Mouse (Mus musculus): ENCODE data around the gene Nup188. TPM values are rescaled to one million over a fixed set of nuclear protein-coding genes. Genes with fewer than 3 reads are reported as not detected.

Gene Nup188
- polyA plus RNA-seq, 1 experiment from 2014 or later: 11.2 TPM

GRCm38 (mm10) chr2:30250166-30251128 lies 35.8 kb upstream of the Nup188 start:
- H3K27ac ChIP-seq: no peak overlapping the region
- WGBS (ENCODE audit: missing documents): 88% methylated on average over 10 of the region's 10 CpGs
- H3K79me2 ChIP-seq (ENCODE audit: inconsistent target): peaks cover 66% of the 10 kb centered on the region; the same call in 1 of the 2 replicates
- peaks cover 15% of the 10 kb centered on the region; the same call in 1 of the 2 replicates for H3K36me3 ChIP-seq (ENCODE audit: inconsistent target)
- H3K4me3 ChIP-seq (ENCODE audit: inconsistent target): no peak overlapping the region

DNA sequence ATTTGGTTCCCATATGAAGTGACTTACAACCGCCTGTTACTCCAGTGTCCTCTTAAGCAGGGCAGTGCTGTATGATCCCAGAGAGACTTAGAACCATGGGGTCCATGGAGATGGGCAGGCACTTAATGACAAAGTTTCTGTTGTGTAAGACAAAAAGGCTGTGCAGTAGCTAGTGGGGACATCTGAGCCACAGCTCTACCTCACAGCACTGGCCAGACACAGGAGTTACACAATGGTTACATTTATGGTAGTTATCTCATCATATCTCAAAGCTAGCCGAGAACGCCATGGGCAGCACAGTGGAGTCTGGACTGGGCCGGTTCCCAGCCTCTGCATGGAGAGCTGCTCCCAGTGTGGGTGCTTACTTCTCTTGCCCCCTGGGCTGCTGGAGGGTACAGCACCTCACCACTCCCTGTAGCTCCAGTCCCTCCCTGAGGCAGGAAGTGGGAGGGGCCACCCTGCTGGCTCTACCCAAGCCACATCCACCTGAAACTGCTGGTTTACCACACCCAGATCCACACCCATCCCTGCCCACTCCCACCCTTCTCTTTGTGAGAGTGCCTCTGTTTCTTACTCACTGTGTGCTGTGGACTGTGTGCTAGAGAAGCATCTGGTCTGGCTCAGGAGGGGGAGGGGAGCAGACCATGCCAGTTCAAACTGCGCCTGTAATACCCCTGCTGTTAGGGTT lies 34.6 kb upstream of the Nup188 start:
- H3K36me3 ChIP-seq (ENCODE audit: inconsistent target): peaks cover 26% of the 10 kb centered on the region; the same call in 1 of the 2 replicates
- 55% methylated on average over 5 of the region's 5 CpGs for WGBS (ENCODE audit: missing documents)

DNA sequence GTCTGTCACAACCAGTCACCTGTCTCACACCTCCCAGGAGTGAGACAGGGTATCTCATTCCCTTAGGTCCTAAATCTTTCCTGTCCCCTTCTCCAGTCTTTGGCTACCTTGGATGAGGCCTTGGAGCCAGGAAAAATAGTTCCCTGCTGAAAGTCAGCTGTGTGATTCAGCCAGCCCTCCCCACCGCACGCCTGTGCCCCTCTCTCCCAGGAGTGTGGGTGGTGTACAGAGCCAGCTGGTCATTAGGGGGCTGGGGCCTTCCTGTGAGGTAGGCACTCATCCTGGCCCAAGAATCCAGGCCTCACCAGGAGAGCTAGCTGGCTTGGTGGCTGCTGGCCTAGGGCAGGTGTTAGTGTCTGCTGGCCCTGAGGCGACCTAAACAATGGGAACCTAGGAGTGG lies 33.7 kb upstream of the Nup188 start:
- H3K4me3 ChIP-seq (ENCODE audit: inconsistent target): no peak overlapping the region
- H3K79me2 ChIP-seq (ENCODE audit: inconsistent target): peaks cover 55% of the 10 kb centered on the region; the same call in 1 of the 2 replicates
- peaks cover 33% of the 10 kb centered on the region; the same call in 1 of the 2 replicates for H3K36me3 ChIP-seq (ENCODE audit: inconsistent target)
- 100% methylated on average over 3 of the region's 3 CpGs for WGBS (ENCODE audit: missing documents)
- H3K27ac ChIP-seq: no peak overlapping the region

More for the DNA sequence above, 34.6 kb upstream of the Nup188 start:
- Histone ChIP-seq H3K79me2 (ENCODE audit: inconsistent target) (peaks cover 56% of the 10 kb centered on the region; the same call in 1 of the 2 replicates), H3K4me3 (ENCODE audit: inconsistent target) (no peak overlapping the region), H3K27ac (no peak overlapping the region)

GRCm38 (mm10) chr2:30253809-30254208 lies 32.4 kb upstream of the Nup188 start:
- Histone ChIP-seq H3K36me3 (ENCODE audit: inconsistent target) (peaks cover 33% of the 10 kb centered on the region; the same call in 1 of the 2 replicates), H3K79me2 (ENCODE audit: inconsistent target) (peaks cover 55% of the 10 kb centered on the region; the same call in 1 of the 2 replicates), H3K4me3 (ENCODE audit: inconsistent target) (no peak overlapping the region), H3K27ac (no peak overlapping the region)
- 31% methylated on average over 5 of the region's 5 CpGs for WGBS (ENCODE audit: missing documents)

DNA sequence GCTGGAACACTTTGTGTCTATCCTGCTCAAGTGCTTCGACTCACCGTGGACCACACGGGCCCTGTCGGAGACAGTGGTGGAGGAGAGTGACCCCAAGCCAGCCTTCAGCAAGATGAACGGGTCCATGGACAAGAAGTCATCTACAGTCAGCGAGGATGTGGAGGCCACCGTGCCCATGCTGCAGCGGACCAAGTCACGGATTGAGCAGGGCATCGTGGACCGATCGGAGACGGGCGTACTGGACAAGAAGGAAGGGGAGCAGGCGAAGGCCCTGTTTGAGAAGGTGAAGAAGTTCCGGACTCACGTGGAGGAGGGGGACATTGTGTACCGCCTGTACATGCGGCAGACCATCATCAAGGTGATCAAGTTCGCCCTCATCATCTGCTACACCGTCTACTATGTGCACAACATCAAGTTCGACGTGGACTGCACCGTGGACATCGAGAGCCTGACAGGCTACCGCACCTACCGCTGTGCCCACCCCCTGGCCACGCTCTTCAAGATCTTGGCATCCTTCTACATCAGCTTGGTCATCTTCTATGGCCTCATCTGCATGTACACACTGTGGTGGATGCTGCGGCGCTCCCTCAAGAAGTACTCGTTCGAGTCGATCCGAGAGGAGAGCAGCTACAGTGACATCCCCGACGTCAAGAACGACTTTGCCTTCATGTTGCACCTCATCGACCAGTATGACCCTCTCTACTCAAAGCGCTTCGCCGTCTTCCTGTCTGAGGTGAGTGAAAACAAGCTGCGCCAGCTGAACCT lies 30.4 kb upstream of the Nup188 start:
- WGBS (ENCODE audit: missing documents): 96% methylated on average over 41 of the region's 42 CpGs

DNA sequence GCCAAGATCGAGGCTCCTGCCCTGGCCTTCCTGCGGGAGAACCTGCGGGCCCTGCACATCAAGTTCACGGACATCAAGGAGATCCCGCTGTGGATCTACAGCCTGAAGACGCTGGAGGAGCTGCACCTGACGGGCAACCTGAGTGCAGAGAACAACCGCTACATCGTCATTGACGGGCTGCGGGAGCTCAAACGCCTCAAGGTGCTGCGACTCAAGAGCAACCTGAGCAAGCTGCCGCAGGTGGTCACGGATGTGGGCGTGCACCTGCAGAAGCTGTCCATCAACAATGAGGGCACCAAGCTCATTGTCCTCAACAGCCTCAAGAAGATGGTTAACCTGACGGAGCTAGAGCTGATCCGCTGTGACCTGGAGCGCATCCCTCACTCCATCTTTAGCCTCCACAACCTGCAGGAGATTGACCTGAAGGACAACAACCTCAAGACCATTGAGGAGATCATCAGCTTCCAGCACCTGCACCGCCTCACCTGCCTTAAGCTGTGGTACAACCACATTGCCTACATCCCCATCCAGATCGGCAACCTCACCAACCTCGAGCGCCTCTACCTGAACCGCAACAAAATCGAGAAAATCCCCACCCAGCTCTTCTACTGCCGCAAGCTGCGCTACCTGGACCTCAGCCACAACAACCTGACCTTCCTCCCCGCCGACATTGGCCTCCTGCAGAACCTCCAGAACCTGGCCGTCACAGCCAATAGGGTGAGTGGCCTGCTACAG lies 29.4 kb upstream of the Nup188 start:
- Histone ChIP-seq H3K4me3 (ENCODE audit: inconsistent target) (no peak overlapping the region), H3K36me3 (ENCODE audit: inconsistent target) (peaks cover 26% of the 10 kb centered on the region; the same call in 1 of the 2 replicates), H3K79me2 (ENCODE audit: inconsistent target) (peaks cover 56% of the 10 kb centered on the region; the same call in 1 of the 2 replicates), H3K27ac (no peak overlapping the region)
- WGBS (ENCODE audit: missing documents): 93% methylated on average over 29 of the region's 30 CpGs

More for the DNA sequence above, 30.4 kb upstream of the Nup188 start:
- Histone ChIP-seq H3K36me3 (ENCODE audit: inconsistent target) (peaks cover 26% of the 10 kb centered on the region; the same call in 1 of the 2 replicates), H3K4me3 (ENCODE audit: inconsistent target) (no peak overlapping the region), H3K79me2 (ENCODE audit: inconsistent target) (peaks cover 57% of the 10 kb centered on the region; the same call in 1 of the 2 replicates), H3K27ac (no peak overlapping the region)

GRCm38 (mm10) chr2:30257699-30258460 lies 28.3 kb upstream of the Nup188 start:
- Histone ChIP-seq H3K27ac (no peak overlapping the region), H3K36me3 (ENCODE audit: inconsistent target) (peaks cover 32% of the 10 kb centered on the region; the same call in 1 of the 2 replicates)

GRCm38 (mm10) chr2:30258600-30258999 lies 27.6 kb upstream of the Nup188 start:
- Histone ChIP-seq H3K36me3 (ENCODE audit: inconsistent target) (peaks cover 38% of the 10 kb centered on the region; the same call in 1 of the 2 replicates), H3K27ac (peak overlapping the region; percentile 12; the same call in 1 of the 2 replicates)

More at GRCm38 (mm10) chr2:30257699-30258460, 28.3 kb upstream of the Nup188 start:
- 35% methylated on average over 7 of the region's 7 CpGs for WGBS (ENCODE audit: missing documents)
- H3K79me2 ChIP-seq (ENCODE audit: inconsistent target): peaks cover 46% of the 10 kb centered on the region; the same call in 1 of the 2 replicates
- no peak overlapping the region for H3K4me3 ChIP-seq (ENCODE audit: inconsistent target)

GRCm38 (mm10) chr2:30259131-30260064 lies 26.8 kb upstream of the Nup188 start:
- H3K79me2 ChIP-seq (ENCODE audit: inconsistent target): peaks cover 42% of the 10 kb centered on the region; the same call in 1 of the 2 replicates
- WGBS (ENCODE audit: missing documents): 92% methylated on average over 15 of the region's 15 CpGs
- peak overlapping the region; percentile 12; the same call in 1 of the 2 replicates for H3K27ac ChIP-seq
- no peak overlapping the region for H3K4me3 ChIP-seq (ENCODE audit: inconsistent target)
- peaks cover 46% of the 10 kb centered on the region; the same call in 1 of the 2 replicates for H3K36me3 ChIP-seq (ENCODE audit: inconsistent target)

More at GRCm38 (mm10) chr2:30258600-30258999, 27.6 kb upstream of the Nup188 start:
- Histone ChIP-seq H3K4me3 (ENCODE audit: inconsistent target) (no peak overlapping the region), H3K79me2 (ENCODE audit: inconsistent target) (peaks cover 42% of the 10 kb centered on the region; the same call in 1 of the 2 replicates)
- 47% methylated on average over 4 of the region's 4 CpGs for WGBS (ENCODE audit: missing documents)

- Histone ChIP-seq H3K4me3 (ENCODE audit: inconsistent target) (no peak overlapping the region), H3K36me3 (ENCODE audit: inconsistent target) (peaks cover 31% of the 10 kb centered on the region; the same call in 1 of the 2 replicates), H3K27ac (no peak overlapping the region), H3K79me2 (ENCODE audit: inconsistent target) (peaks cover 42% of the 10 kb centered on the region; the same call in 1 of the 2 replicates)
- 94% methylated on average over 4 of the region's 4 CpGs for WGBS (ENCODE audit: missing documents)
Observed at GRCm38 (mm10) chr2:30261064-30261736, 25.0 kb upstream of the Nup188 start.

Data from macrophage (primary cell).